Mouse (Mus musculus): ENCODE measurements around the gene Klhl36.
"Not testable (repeated sequence)": the region's sequence is repeated elsewhere in the genome, so short reads cannot be mapped to it uniquely, and the experiment has no call there.

Gene Klhl36

GRCm38 (mm10) chr8:119835270-119835669 lies 26.8 kb upstream of the Klhl36 start:
- in situ Hi-C loops (cut with MseI, MboI) = no loop called here

- in situ Hi-C loops (cut with MseI, MboI) = no loop called here
These were observed 25.2 kb upstream of the Klhl36 start for GRCm38 (mm10) chr8:119836831-119837230.

- in situ Hi-C loops (cut with MseI, MboI) = no loop called here
These were observed 24.5 kb upstream of the Klhl36 start for GRCm38 (mm10) chr8:119837553-119838071.

GRCm38 (mm10) chr8:119838100-119838982 lies 23.7 kb upstream of the Klhl36 start:
- in situ Hi-C loops (cut with MseI, MboI) = no loop called here

- in situ Hi-C loops (cut with MseI, MboI) = no loop called here
These were observed 23.1 kb upstream of the Klhl36 start for GRCm38 (mm10) chr8:119838983-119839340.

GRCm38 (mm10) chr8:119839419-119840021 lies 22.5 kb upstream of the Klhl36 start:
- in situ Hi-C loops (cut with MseI, MboI) = loop anchor here (5.0 kb wide), 1 partner anchor 57 kb away; no protein-coding TSS in a partner anchor

- in situ Hi-C loops (cut with MseI, MboI) = loop anchor here (5.0 kb wide), 1 partner anchor 58 kb away; no protein-coding TSS in a partner anchor
These were observed 21.7 kb upstream of the Klhl36 start, which contains the start of gene Cotl1 for GRCm38 (mm10) chr8:119840275-119840808. TSS of gene Cotl1 (minus strand) at chr8:119840544.

GRCm38 (mm10) chr8:119840905-119841411 lies 21.1 kb upstream of the Klhl36 start:
- in situ Hi-C loops (cut with MseI, MboI) = loop anchor here (5.0 kb wide), 1 partner anchor 59 kb away; no protein-coding TSS in a partner anchor

GRCm38 (mm10) chr8:119843444-119843843 lies 18.6 kb upstream of the Klhl36 start:
- in situ Hi-C loops (cut with MseI, MboI) = loop anchor here (5.0 kb wide), 1 partner anchor 61 kb away; no protein-coding TSS in a partner anchor

GRCm38 (mm10) chr8:119844577-119844976 lies 17.5 kb upstream of the Klhl36 start:
- in situ Hi-C loops (cut with MseI, MboI) = loop anchor here (5.0 kb wide), 1 partner anchor 62 kb away; no protein-coding TSS in a partner anchor

- in situ Hi-C loops (cut with MseI, MboI) = not testable (repeated sequence)
These were observed 16.3 kb upstream of the Klhl36 start for GRCm38 (mm10) chr8:119845741-119846140.

- in situ Hi-C loops (cut with MseI, MboI) = no loop called here
These were observed 14.7 kb upstream of the Klhl36 start for GRCm38 (mm10) chr8:119847232-119847922.

GRCm38 (mm10) chr8:119853521-119853920 lies 8.5 kb upstream of the Klhl36 start:
- in situ Hi-C loops (cut with MseI, MboI) = no loop called here

GRCm38 (mm10) chr8:119854035-119854434 lies 8.0 kb upstream of the Klhl36 start:
- in situ Hi-C loops (cut with MseI, MboI) = no loop called here

- in situ Hi-C loops (cut with MseI, MboI) = no loop called here
These were observed 6.4 kb upstream of the Klhl36 start for GRCm38 (mm10) chr8:119855656-119856055.

- in situ Hi-C loops (cut with MseI, MboI) = no loop called here
These were observed 4.3 kb upstream of the Klhl36 start for GRCm38 (mm10) chr8:119857767-119858166.

GRCm38 (mm10) chr8:119862390-119862734 lies 296 bp downstream of the Klhl36 start:
- in situ Hi-C loops (cut with MseI, MboI) = no loop called here

GRCm38 (mm10) chr8:119862749-119863148 lies 683 bp downstream of the Klhl36 start:
- in situ Hi-C loops (cut with MseI, MboI) = no loop called here

- in situ Hi-C loops (cut with MseI, MboI) = no loop called here
These were observed 7.5 kb downstream of the Klhl36 start for GRCm38 (mm10) chr8:119869616-119870015.

- in situ Hi-C loops (cut with MseI, MboI) = no loop called here
These were observed 11.1 kb downstream of the Klhl36 start for GRCm38 (mm10) chr8:119873181-119873580.

GRCm38 (mm10) chr8:119881301-119881700 lies 19.2 kb downstream of the Klhl36 start:
- in situ Hi-C loops (cut with MseI, MboI) = no loop called here

Measured in mouse trophoblast stem cell (cell line).